In genomic region chr2:10375024-10375372, GRCm38 (mm10) we compare ENCODE assay signal across 8 mouse cellular contexts. TPM values are rescaled to one million over a fixed set of nuclear protein-coding genes. Genes with fewer than 3 reads are reported as not detected.
DNase-seq lines count a peak whose midpoint lies in the region; ATAC-seq and TF ChIP-seq lines count a peak whose summit lies in the region.

No protein-coding gene starts in this region.

- H3K4me3 ChIP-seq in lung, embryonic 16.5 days (ENCODE audit: low read length): peak overlapping the region; percentile 72
- H3K4me3 ChIP-seq in heart, postnatal 0 days (ENCODE audit: low read depth, low read length): peak overlapping the region; percentile 68
- H3K4me3 ChIP-seq in limb, embryonic 11.5 days (ENCODE audit: low read depth, low read length): peak overlapping the region; percentile 47
- peak overlapping the region; percentile 71 for H3K4me3 ChIP-seq in neural tube, embryonic 15.5 days (replicated peaks)

- H3K4me2 ChIP-seq in lung, embryonic 16.5 days (ENCODE audit: low read depth, low read length): peak overlapping the region; percentile 98
- peak overlapping the region; percentile 99 for H3K4me2 ChIP-seq in heart, postnatal 0 days (ENCODE audit: low read depth, low read length)
- peak overlapping the region; percentile 88 for H3K4me2 ChIP-seq in limb, embryonic 11.5 days (ENCODE audit: low read depth, severe bottlenecking)
- H3K4me2 ChIP-seq in neural tube, embryonic 15.5 days: peak overlapping the region; percentile 96

- peak; percentile 9 for DNase-seq in adrenal gland, adult 2 months
- no peak for DNase-seq in adrenal gland, postnatal 4 days (ENCODE audit: low spot score in 2 of 2)
- DNase-seq in lung, adult 18-20 months: no peak
- no peak for DNase-seq in heart, postnatal 0 days (ENCODE audit: low spot score)
- DNase-seq in limb, embryonic 11.5 days (ENCODE audit: low spot score): peak; percentile 63
- no peak for DNase-seq in c-Kit-positive CD71-positive TER-119-positive erythroid progenitor cells, embryonic 14.5 days (ENCODE audit: low spot score)

- no peak for ATAC-seq in lung, embryonic 16.5 days (ENCODE audit: low read depth)
- no peak for ATAC-seq in heart, postnatal 0 days (ENCODE audit: insufficient read depth, low read depth)
- 0 out of 2 replicates have a peak, but pooled peaks have one; percentile 8 for ATAC-seq in limb, embryonic 11.5 days (ENCODE audit: insufficient number of reproducible peaks, low FRiP score, low TSS enrichment, low read depth)
- peak; percentile 46 for ATAC-seq in neural tube, embryonic 15.5 days (ENCODE audit: low FRiP score)

- no peak for TF ChIP-seq CTCF in heart, postnatal 0 days (IDR thresholded peaks at IDR 0.05; ENCODE audit: low read depth)

- peak overlapping the region; percentile 58 for H3K9ac ChIP-seq in lung, embryonic 16.5 days (ENCODE audit: low read length)
- H3K9ac ChIP-seq in heart, postnatal 0 days (replicated peaks; ENCODE audit: low read depth, low read length): 0 out of 2 replicates have a peak overlapping the region, but pooled peaks have one; percentile 16
- peak overlapping the region; percentile 27; the same call in 1 of the 2 replicates for H3K9ac ChIP-seq in limb, embryonic 11.5 days (ENCODE audit: low read length)
- peak overlapping the region; percentile 68 for H3K9ac ChIP-seq in neural tube, embryonic 15.5 days (replicated peaks)

- under 1% methylated on average over 21 of the region's 22 CpGs for WGBS in lung, embryonic 16.5 days
- WGBS in heart, postnatal 0 days: under 1% methylated on average over 22 of the region's 22 CpGs
- under 1% methylated on average over 22 of the region's 22 CpGs for WGBS in limb, embryonic 11.5 days
- 0% methylated on average over 22 of the region's 22 CpGs for WGBS in neural tube, embryonic 15.5 days

- H3K27me3 ChIP-seq in lung, embryonic 16.5 days (ENCODE audit: control insufficient read depth, insufficient read depth, low read depth, low read length): peaks cover 47% of the 10 kb centered on the region
- H3K27me3 ChIP-seq in heart, postnatal 0 days (ENCODE audit: control insufficient read depth, insufficient read depth, low read length): peaks cover 65% of the 10 kb centered on the region
- peaks cover 45% of the 10 kb centered on the region for H3K27me3 ChIP-seq in limb, embryonic 11.5 days (ENCODE audit: control insufficient read depth, insufficient read depth, low read length)
- peaks cover 32% of the 10 kb centered on the region for H3K27me3 ChIP-seq in neural tube, embryonic 15.5 days (replicated peaks)

- H3K4me1 ChIP-seq in lung, embryonic 16.5 days (replicated peaks; ENCODE audit: control insufficient read depth, insufficient read depth, low read length): peaks cover 14% of the 10 kb centered on the region
- H3K4me1 ChIP-seq in heart, postnatal 0 days (ENCODE audit: control insufficient read depth, insufficient read depth): peaks cover 10% of the 10 kb centered on the region
- peaks cover 7% of the 10 kb centered on the region; the same call in 1 of the 2 replicates for H3K4me1 ChIP-seq in limb, embryonic 11.5 days (ENCODE audit: control insufficient read depth, insufficient read depth, low read length)
- peaks cover 30% of the 10 kb centered on the region for H3K4me1 ChIP-seq in neural tube, embryonic 15.5 days

- no peaks in the 10 kb centered on the region for H3K36me3 ChIP-seq in lung, embryonic 16.5 days (ENCODE audit: control insufficient read depth, insufficient read depth, low read length)
- no peaks in the 10 kb centered on the region for H3K36me3 ChIP-seq in heart, postnatal 0 days (replicated peaks; ENCODE audit: control insufficient read depth, insufficient read depth, low read length)
- H3K36me3 ChIP-seq in limb, embryonic 11.5 days (ENCODE audit: control insufficient read depth, insufficient read depth, low read length): no peaks in the 10 kb centered on the region
- no peaks in the 10 kb centered on the region for H3K36me3 ChIP-seq in neural tube, embryonic 15.5 days

- no peak for TF ChIP-seq EP300 in heart, postnatal 0 days (IDR thresholded peaks at IDR 0.05; ENCODE audit: low read depth)

- H3K9me3 ChIP-seq in lung, embryonic 16.5 days (ENCODE audit: control insufficient read depth, low read length): peaks cover 2% of the 10 kb centered on the region; the same call in 1 of the 2 replicates
- no peaks in the 10 kb centered on the region for H3K9me3 ChIP-seq in heart, postnatal 0 days (replicated peaks; ENCODE audit: control insufficient read depth, low read length)
- H3K9me3 ChIP-seq in limb, embryonic 11.5 days (ENCODE audit: control insufficient read depth, low read length): no peaks in the 10 kb centered on the region
- no peaks in the 10 kb centered on the region for H3K9me3 ChIP-seq in neural tube, embryonic 15.5 days (replicated peaks)

- no peak overlapping the region for H3K27ac ChIP-seq in lung, embryonic 16.5 days (ENCODE audit: low read length)
- no peak overlapping the region for H3K27ac ChIP-seq in heart, postnatal 0 days (ENCODE audit: low read depth)
- no peak overlapping the region for H3K27ac ChIP-seq in limb, embryonic 11.5 days (replicated peaks; ENCODE audit: low read depth, low read length)
- peak overlapping the region; percentile 41; the same call in 1 of the 2 replicates for H3K27ac ChIP-seq in neural tube, embryonic 15.5 days (replicated peaks)

RNA-seq across cellular contexts. Expression of gene Sfmbt2, which starts 4.7 kb away (rescaled TPM):
- under 1 TPM; 0.43 to 0.83 TPM for total RNA-seq in adrenal gland, adult 2 months (2021)
- polyA plus RNA-seq in adrenal gland, adult 2 months (2012; rRNA removed): 0.09 and 0.10 TPM in 2 replicates
- 1 to 10 TPM; 2.3 to 2.9 TPM for total RNA-seq in adrenal gland, postnatal 4 days (2021)
- 1.3 and 2.0 TPM in 2 replicates for polyA plus RNA-seq in lung, embryonic 16.5 days (2015; fragmentation: Nextera tagmentation; extraction: Ambion mirVana)
- 0.54 and 1.9 TPM in 2 replicates for total RNA-seq in heart, postnatal 0 days (2014; rRNA removed; ENCODE audit: low replicate concordance)
- polyA plus RNA-seq in heart, postnatal 0 days (2015; fragmentation: Nextera tagmentation; extraction: Ambion mirVana): 0.51 and 0.66 TPM in 2 replicates
- 1.1 and 1.6 TPM in 2 replicates for polyA plus RNA-seq in limb, embryonic 11.5 days (2014; fragmentation: Nextera tagmentation; extraction: Ambion mirVana)
- polyA plus RNA-seq in neural tube, embryonic 15.5 days (2015; fragmentation: Nextera tagmentation; extraction: Ambion mirVana): 6.5 and 7.1 TPM in 2 replicates

Comparison
In these comparisons a context has a peak if more than half of its experiments do, and no peak if none do; other contexts are left out.
1. DNase-seq: peak in adrenal gland, adult 2 months (single experiment) and limb, embryonic 11.5 days (single experiment); none in adrenal gland, postnatal 4 days (0 of 2), lung, adult 18-20 months (0 of 2), heart, postnatal 0 days (single experiment) and c-Kit-positive CD71-positive TER-119-positive erythroid progenitor cells, embryonic 14.5 days (single experiment).
2. ATAC-seq: peak in limb, embryonic 11.5 days (single experiment) and neural tube, embryonic 15.5 days (single experiment); none in lung, embryonic 16.5 days (single experiment) and heart, postnatal 0 days (single experiment).
3. H3K9ac ChIP-seq: peak in every context shown above with its lines; median percentile 68 in neural tube, embryonic 15.5 days; 58 in lung, embryonic 16.5 days; 27 in limb, embryonic 11.5 days; 16 in heart, postnatal 0 days.
4. Peak in every context shown above with its lines, with median percentiles within 50 percentile points of each other: H3K4me2 ChIP-seq and H3K4me3 ChIP-seq.